Mouse (Mus musculus): ENCODE results near the gene Gnaz.

DNA sequence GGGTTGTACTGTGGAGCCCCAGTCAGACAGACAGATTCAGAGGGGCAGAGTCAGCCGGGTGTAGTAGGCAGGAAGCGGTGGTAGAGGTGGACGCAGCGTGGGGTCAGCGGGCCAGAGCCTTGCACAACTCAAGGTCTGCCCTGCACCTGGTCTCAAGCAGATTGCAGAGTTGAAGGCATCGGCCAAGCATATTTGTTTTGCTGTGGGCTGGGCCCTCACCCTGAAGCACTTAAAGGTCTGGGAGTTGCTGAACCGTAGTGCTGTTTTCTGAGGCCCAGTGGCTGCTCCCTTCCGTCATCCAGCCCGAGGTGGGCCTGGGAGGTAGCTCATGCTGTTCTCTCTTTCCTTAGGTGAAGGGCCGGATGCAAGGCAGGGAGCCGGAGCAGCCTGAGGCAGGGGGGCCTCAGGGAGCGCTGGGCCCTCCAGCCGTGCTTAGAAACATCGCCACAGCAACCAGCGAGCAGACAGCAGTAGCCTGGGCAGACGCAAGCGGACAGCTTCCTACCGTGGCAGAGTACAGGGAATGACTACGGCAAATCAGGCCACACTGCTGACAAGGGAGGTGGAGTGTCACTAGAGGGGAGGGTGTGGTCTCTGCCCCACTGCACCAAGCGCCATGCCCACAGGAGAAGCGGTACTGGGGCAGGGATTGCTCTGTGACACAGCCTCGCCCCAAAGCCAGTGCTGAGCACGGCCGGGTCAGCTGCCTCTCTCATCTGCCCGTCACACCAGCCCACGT lies 23.8 kb downstream of the Gnaz start:
- TF ChIP-seq CTCF (IDR thresholded peaks at IDR 0.05; ENCODE audit: low read depth, low read length) (no peak), POLR2A (IDR thresholded peaks at IDR 0.05; ENCODE audit: extremely low read depth, insufficient read depth, low read length) (no peak)

Measured in liver, adult 2 months (tissue).